Mouse (Mus musculus) gastrocnemius, postnatal 14 days (tissue): ENCODE data around the gene Tescl. TPM values are rescaled to one million over a fixed set of nuclear protein-coding genes. Genes with fewer than 3 reads are reported as not detected.

Experiments used
- DNase-seq: peaks from one replicate; pipeline ENCODE4 v3.0.0; 2021; ENCODE audit warnings: mixed read lengths
- intact Hi-C: fragments of 180-260 bp; cut with DNase I; formaldehyde crosslinking; loops from one replicate; pipeline ENCODE4 v1.15.1; 2025; ENCODE audit warnings: low total_unique reads
- total RNA-seq, 2 experiments: library from RNA; stranded (reverse); gene quantifications; 2 replicates each; pipeline ENCODE4 v1.2.3; 2021

The Tescl gene
- total RNA-seq, 2 experiments from 2014 or later = not detected

DNA sequence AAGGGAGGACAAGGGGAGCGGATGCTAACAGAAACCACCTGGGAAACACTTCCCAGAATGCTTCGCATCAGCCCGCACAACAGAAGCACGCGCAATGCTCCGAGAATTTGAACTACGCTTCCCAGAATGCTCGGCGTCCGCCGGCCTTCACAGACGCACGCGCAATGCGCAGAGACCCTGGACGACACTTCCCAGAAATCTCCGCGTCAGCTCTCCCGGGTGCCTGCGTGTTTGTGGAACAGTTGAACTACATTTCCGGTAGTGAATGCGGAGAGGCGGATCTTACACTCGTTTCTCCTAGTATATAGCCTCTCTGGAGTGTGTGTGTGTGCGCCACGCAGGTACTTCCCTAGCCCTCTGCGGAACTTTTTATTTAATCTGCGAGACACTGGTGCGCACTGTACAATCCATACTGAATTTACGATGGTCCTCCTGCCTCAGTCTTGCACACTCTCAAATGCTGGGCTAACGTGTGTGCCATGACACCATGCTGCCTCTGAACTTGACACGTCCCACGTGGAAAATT lies 17.1 kb downstream of the Tescl start, which contains the start of gene Zfp94:
Zfp94 (minus strand) TSS at position 100 of the 526 bp plus-strand sequence.
- intact Hi-C loops = no loop called here
- DNase-seq = peak; percentile 93

DNA sequence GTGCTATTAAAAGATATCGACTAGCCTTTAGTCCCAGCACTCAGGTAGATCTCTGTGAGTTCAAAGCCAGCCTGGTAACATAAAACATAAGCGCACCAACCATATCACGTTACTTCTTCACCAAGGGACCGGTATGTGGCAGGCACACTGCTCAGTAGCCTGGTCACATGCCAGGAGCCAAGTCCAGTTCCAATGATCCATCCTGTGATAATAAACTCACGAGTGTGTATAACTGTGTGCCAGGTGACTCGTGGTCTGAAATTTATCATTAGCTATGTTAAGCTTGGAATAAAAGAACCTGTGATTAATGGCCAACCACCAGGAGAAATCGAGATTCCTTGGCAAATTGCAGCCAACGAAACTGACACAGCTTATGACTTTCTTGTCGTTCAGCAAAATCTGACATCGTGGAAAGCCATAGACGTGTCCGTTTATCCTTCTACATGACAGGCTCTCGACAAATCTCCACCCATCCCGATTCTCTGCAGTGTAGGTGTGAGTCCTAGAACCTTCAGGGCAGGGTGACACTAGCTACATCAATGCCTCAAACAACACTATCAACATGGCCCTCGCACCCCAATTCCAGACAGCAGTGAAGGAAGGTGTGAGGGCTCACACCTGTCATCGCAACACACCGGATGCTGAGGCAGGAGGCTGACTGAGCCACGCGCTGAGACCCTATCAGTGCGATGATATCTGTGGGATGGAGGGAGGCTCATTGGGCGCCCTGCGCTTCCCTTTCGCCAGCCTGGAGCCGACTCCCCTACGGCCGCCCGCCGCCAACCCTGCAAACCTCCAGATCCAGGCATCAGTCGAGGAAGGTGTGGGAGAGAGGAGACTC lies 17.8 kb downstream of the Tescl start:
- intact Hi-C loops = no loop called here
- DNase-seq = no peak

DNA sequence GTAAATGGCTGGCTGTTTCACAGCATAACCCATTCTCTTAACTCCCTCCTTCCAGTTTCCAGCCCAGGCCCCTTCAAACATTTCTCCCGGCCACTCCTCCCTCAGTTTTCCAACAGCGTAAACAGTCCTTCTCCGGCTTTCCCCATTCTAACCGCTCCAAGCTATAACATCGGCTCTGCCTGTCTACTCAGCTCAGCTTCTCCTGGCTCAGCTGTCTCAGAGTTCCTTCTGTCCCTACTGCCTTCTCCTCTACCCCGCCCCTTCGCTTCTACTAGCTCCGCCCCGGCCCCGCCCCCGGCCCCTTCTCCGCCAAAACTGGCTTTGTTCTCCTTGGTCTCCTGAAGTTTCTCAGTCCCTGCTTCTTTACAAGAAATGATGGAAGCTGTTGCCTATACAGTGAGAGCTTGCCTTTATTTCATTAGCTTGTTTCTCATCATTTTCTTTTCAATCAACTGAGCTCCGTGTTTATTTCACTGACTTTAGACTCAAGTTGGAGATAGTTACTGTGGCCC lies 32.9 kb downstream of the Tescl start, which contains the start of gene Zfp61:
Zfp61 (minus strand) TSS at position 462 of the 512 bp plus-strand sequence.
- intact Hi-C loops = no loop called here
- DNase-seq = peak; percentile 19

DNA sequence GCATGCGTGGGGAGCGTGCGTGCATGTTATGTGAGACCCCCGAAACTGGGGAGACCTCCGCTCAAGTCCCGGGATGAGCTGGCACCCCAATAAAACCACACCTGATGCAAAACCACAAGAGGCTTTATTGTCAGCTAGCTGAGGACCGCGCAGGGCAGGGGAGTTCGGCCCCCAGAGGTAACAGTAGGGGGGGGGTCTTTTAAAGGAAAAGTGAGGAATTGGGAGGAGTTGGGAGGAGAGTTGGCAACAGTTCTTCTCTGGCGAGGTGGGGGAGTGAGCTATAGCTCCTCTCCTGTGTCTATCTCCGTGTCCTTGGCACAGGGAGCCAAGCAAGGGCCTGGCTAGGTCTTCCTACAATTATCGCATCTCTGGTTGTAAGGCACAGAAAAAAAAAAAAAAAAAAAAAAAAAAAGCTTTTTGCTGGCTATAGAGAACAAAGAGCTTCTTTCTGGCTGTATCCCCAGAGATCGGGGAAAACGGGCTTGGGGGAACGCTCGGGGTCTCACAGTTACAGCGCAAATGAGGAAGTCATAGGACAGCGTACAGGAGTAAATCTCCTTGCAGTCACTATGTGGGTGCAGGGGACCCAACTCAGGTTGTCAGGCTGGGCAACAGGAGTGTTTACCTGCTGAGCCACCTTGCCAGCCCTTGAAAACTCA lies 33.8 kb downstream of the Tescl start:
- intact Hi-C loops = no loop called here
- no peak for DNase-seq

DNA sequence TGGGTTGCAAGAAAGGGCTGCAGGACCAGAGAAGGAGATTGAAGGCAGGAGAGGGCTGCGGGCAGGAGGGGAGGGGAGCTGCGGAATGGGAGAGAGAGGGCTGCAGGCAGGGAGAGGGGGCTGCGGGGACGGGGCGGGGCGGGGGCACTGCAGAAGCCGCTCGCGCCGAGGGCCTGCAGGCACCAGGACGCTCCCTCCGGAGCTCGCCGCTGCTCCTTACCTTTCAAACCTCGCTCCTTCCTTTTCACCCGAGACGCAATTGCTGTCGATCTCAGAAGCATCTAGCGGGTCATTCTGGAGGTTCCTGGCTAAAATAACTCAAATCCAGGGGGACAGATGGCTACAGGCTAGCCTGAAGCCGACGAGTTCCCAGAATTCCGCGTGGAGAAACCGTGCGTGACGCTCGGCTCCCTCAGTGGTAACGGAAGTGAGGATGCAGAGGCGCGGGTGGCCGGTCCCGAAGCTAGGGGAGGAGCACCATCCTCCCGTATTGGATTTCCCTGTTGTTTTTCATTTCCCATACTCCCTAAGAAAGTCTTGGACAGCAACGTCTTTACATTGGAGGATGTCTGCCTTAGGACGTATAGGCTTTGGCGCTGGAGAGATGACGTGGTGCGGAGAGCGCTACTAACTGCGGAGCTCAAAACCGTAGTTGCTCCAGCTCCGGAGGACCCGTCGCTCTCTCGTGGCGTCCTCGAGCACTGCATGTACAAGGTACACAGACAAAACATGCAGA lies 34.6 kb downstream of the Tescl start:
- DNase-seq = peak; percentile 70
- intact Hi-C loops = no loop called here

DNA sequence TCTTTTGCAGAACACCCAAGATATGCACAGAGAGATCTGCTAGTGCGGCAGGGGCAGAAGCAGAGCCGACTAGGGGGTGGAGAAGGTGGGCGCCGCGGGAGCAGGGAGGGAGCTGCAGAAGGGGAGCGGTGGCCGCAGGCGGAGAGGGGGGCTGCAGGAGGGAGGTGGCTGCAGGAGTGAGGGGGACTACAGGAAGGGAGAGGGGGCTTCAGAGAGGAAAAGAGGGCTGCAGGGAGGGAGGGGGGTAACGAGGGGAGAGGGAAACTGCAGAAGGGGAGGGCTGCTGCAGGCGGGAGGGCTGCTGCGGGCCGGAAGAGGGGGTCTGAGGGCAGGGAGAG lies 35.1 kb downstream of the Tescl start:
- DNase-seq = no peak
- intact Hi-C loops = no loop called here

DNA sequence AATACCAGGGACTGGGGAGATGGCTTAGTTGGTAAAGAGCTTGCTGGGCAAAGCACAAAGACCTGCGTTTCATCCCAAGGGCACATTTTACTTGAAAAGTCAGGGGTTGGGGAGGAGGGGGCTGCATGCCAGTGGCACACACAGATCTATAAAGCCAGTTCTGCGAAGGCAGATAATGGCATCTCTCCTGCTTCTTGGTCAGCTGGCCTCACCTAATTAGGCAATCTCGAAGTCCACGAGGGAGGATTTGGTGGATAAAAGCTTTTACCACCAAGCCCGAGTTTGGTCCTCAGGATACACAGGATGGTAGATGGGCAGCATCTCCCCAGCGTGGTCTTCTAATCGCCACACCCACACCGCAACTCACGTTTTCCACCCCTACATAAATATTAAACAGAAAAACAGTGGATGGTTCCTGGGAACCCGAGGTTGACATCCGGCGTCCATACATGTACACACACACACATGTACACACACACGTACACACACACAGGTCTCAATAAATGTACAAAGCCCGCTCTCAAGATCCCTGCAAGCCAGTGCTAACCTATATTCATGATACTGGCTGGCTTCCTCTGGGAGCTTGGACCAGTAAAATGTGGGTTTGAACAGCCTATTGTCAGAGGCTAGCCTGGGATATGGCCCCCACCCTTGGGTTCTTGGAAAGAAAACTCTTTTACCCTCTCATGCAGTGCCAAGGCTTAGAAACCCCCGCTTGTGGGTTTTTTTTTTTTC lies 36.2 kb downstream of the Tescl start:
- intact Hi-C loops = no loop called here
- DNase-seq = no peak

DNA sequence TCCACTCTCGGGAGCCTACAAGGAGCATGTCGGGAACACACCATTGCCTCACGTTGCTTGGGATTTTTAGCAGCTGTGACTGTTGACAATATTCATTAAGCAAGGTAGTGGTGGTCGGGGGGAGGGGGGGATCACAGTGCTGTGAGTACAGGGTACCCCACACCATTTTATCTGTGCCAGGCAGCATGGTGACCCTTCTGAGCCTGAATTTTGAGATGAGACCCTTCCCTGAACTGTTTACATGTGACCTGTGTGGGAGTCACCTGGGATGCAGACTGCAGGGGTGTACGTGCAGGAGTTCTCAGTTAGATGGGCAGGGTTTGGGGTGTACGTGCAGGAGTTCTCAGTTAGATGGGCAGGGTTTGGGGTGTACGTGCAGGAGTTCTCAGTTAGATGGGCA lies 37.4 kb downstream of the Tescl start:
- no peak for DNase-seq
- intact Hi-C loops = no loop called here

DNA sequence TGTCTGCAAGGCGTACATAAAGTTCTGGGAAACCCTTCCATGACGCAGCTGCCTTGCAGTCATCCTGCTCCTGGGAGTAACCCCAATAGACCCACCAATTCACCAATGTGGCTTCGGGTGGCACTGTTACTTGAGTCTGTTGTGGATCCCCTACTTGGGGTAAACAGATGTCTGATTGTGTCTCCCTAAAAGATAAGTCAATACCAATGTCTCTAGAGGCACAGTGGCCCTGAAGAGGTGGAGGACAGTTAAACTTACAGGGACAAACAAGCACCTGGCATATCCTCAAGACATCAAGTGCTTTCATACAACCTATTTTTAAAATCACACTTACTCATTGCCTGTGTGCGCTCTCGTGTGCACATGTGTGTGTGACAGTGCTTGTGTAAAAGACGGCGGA lies 38.4 kb downstream of the Tescl start:
- intact Hi-C loops = no loop called here
- DNase-seq = no peak

DNA sequence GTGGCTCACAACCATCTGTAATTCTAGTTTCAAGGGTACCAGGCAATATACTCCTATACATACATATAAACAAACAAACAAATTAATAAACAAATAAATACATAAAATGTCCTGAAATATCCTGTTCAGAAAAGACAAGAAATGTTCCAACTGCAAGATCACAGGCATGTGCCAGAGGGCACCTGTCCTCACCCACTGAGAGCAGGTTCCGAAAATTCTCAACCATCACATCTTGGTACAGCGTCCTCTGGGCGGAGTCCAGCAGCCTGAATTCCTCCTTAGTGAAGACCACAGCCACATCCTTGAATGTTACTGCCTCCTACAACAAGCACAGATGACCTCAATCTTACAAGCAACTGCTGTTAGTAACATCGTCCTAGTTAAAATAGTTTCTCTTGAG lies 39.0 kb downstream of the Tescl start:
- no peak for DNase-seq
- intact Hi-C loops = no loop called here

DNA sequence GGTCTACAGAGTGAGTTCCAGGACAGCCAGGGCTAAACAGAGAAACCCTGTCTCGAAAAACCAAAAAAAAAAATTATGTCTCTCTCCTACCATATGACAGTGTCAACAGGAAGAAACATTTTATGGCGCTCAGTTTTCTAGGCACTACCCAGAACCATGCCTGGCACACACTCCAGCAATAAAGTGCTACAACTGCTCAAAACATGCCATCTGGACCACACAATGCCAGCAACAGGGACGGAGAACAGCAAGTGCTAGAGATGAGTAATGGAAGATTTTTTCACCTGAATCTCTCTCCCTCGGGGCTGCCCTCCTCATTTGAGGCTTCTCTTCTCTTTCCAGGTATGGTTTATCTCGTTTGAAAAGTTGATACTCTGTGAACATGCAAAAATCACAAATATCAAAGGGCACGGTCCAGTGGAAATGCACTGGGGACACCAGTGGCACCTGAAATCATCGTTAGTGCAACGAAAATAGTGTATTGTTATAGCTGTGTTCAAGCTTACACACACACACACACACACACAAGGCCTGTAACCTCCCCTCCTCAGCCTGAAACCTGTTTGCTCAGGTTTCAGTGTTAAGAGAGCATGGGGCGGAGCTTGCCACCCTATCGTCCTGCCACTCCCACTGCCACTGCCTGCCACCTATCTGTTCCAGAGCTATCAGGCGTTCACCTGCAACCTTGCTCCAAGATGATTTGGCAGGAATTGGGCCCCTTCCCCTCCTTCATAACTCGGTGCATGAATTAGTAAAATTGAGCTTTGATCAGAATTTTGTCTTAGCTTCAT lies 40.5 kb downstream of the Tescl start:
- intact Hi-C loops = no loop called here
- no peak for DNase-seq

DNA sequence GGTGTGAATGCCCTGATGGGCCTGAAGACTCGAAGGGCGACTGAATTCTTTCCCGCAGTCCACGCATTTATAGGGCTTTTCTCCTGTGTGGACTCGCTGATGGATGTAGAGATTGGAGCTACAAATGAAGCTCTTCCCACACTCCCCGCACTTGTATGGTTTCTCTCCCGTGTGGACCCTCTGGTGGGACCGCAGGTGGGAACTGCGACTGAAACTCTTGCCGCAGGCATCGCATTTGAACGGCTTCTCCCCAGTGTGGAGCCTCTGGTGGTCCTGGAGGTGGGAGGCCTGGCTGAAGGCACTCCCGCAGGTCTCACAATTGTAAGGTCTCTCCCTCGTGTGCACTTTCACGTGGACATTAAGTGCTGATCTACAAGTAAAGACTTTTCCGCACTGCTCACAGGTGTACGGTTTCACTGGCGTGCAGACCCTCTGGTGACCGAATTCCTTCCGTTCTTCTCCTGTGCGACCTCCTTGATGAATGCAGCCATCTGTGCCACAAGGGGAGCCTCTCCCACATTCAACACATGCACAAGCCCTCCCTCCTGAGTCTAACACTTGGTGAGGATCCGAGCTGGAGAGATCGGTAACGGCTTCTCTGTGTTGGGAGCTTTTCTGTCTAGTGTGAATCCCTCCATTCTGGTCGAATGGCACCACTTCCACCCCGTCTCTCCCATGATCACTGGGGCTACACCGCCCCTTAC lies 42.2 kb downstream of the Tescl start:
- intact Hi-C loops = no loop called here
- DNase-seq = no peak

DNA sequence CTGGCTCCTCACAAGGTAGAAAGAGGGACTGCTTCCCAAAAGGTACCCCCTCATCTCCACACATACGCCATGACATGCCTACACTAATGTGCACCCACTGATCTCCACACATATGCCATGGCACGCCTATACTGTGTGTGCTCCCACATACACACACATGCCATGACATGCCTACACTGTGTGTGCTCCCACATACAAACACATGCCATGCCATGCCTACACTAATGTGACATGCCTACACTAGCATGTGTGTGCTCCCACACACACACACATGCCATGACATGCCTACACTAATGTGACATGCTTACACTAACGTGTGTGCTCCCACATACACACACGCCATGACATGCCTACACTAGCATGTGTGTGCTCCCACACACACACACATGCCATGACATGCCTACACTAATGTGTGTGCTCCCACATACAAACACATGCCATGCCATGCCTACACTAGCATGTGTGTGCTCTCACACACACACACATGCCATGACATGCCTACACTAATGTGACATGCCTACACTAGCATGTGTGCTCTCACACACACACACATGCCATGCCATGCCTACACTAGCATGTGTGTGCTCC lies 43.5 kb downstream of the Tescl start:
- DNase-seq = no peak
- intact Hi-C loops = no loop called here

DNA sequence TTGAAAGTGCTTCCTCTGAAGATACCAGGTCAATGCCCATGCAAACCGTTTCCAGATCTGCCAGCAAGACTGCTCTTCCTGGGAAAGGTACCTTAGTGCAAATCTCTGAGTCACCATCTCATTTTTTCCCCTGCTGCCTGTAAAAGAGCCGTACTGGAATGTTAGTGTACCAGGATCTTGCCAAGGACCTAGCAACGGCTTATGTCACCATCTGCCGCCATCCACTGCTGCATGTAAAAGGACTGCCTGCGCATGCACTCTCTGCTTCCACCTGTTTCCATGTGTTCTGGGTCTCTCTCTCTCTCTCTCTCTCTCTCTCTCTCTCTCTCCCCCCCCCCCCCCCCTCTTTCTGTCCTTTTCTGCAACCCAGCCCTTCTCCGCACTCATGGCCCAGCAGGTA lies 45.2 kb downstream of the Tescl start:
- no peak for DNase-seq
- intact Hi-C loops = no loop called here

DNA sequence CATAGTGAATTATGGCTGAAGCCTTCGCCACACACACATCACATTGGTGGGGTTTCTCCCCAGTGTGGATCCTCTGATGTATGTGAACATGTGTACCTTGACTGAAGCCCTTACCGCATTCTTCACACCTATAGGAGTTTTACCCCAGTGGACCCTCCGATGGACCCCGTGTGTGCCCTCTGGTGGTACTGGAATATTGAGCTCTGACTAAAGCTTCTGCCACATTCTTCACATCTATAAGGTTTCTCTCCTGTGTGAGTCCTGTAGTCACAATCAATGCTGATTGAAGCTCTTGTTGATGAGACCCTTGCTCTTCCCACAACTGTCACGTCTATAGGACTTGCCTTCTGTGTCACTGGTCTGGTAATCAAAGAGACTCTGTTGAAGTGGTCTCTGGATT lies 46.1 kb downstream of the Tescl start:
- DNase-seq = no peak
- intact Hi-C loops = no loop called here

DNA sequence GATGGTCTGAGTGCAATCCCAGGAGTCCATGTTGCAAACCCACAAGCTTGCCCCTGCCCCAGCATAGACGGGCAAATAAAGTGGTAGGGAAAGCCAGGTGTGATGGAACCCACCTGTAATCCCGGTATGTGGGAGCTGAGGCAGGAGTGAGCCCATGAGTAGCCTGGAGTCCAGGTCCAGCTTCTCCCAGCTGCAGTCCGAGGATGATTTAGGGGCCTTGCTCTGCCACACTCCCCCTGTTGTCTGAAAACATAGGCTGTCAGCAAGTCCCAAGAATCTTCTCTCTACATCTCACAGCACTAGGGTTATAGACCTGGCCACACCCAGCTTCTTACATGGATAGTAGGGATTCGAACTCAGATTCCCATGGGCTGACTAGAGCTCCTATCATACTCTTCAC lies 46.8 kb downstream of the Tescl start:
- intact Hi-C loops = no loop called here
- DNase-seq = no peak

DNA sequence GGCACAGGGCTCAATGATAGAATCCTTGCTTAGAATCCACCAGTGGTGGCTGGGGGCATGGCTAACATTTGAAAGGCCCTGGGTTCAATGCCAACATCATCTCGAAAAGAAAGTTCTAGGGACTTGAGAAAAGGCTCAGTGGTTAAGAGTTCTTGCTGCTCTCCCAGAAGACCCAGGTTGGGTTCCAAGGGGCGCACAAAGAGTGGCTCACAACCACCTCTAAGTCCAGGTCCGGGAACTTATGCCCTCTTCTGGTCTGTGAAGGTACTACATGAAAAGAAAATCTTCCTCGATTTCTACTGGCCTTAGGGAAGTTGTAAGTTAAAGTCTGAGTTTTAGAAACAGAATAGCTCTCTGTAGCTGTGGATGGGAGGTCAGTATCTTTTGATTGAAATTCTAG lies 47.6 kb downstream of the Tescl start:
- intact Hi-C loops = no loop called here
- no peak for DNase-seq
